Mouse (Mus musculus): ENCODE measurements around the gene Treml4. TPM values are rescaled to one million over a fixed set of nuclear protein-coding genes. Genes with fewer than 3 reads are reported as not detected.

The Treml4 gene
- polyA plus RNA-seq (2014; fragmentation: Nextera tagmentation; extraction: Ambion mirVana) = not detected in 2 replicates

DNA sequence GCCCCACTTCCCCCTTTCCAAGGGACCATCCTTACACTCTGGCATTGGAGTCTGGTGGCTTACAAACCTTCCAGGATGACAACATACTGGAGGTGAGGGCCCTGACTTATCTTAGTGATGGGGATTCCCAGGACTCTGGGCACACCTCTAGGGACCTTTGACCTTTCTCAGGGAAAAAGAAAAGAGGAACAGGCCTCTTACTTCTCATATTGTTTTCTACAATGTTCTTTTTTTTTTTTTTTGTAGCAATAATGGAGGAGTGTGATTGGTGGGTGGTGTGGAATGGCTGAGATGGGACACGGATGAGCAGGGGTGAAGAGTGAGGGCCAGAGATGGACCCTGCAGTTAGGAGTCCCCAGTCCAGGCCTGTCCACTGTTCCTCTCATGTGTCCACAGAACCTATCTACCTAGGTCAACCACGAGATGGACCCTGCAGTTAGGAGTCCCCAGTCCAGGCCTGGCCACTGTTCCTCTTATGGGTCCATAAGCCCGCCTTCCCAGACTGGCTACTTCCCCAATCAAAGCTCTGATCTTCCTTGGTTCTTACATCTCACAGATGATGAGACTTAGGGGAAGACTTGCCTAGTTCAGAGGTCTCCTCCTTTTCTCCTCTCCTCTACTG, at the start of gene Treml4:
TSS of gene Treml4 (plus strand) at position 555 of the 622 bp plus-strand sequence.
- WGBS = 88% methylated on average over 3 of the region's 3 CpGs
- ATAC-seq (replicated peaks; ENCODE audit: insufficient number of reproducible peaks, low FRiP score, low TSS enrichment, low read depth) (no peak), DNase-seq (ENCODE audit: low spot score) (no peak)
- Histone ChIP-seq H3K9ac (replicated peaks; ENCODE audit: low read length) (no peak within 1 kb of the TSS), H3K27ac (replicated peaks; ENCODE audit: low read depth, low read length) (no peak within 1 kb of the TSS), H3K9me3 (replicated peaks; ENCODE audit: control insufficient read depth, low read length) (no peaks in the 10 kb centered on the region), H3K4me2 (ENCODE audit: low read depth, low read length) (no peak within 1 kb of the TSS), H3K4me3 (ENCODE audit: low read depth, low read length) (no peak within 1 kb of the TSS), H3K4me1 (ENCODE audit: control insufficient read depth, insufficient read depth, low read length) (no peaks in the 10 kb centered on the region), H3K27me3 (ENCODE audit: control insufficient read depth, insufficient read depth, low read length) (no peaks in the 10 kb centered on the region), H3K36me3 (replicated peaks; ENCODE audit: control insufficient read depth, insufficient read depth, low read depth, low read length) (no peaks in the 10 kb centered on the region)

DNA sequence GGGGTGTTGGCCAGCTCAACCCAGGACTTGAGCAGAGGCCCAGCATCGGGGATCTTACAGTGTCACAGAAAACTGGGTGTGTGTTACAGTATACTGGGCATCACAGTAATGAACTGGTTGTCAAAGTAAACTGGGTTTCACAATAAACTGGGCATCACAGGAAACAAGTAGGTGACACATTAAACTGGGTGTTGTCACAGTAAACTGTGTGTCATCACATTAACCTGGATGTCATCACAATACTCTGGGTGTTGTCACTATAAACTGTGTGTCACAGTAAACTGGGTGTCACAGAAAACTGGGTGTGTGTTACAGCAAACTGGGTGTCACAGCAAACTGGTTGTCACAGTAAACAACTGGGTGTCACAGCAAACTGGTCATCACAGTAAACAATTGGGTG, 48.7 kb upstream of the Treml4 start:
- H3K36me3 ChIP-seq (replicated peaks; ENCODE audit: control insufficient read depth, insufficient read depth, low read depth, low read length) = no peaks in the 10 kb centered on the region
- H3K4me2 ChIP-seq (ENCODE audit: low read depth, low read length) = no peak overlapping the region
- no peak overlapping the region for H3K9ac ChIP-seq (replicated peaks; ENCODE audit: low read length)
- no peak overlapping the region for H3K4me3 ChIP-seq (ENCODE audit: low read depth, low read length)
- no peaks in the 10 kb centered on the region for H3K9me3 ChIP-seq (replicated peaks; ENCODE audit: control insufficient read depth, low read length)
- H3K27me3 ChIP-seq (ENCODE audit: control insufficient read depth, insufficient read depth, low read length) = no peaks in the 10 kb centered on the region
- no peak overlapping the region for H3K27ac ChIP-seq (replicated peaks; ENCODE audit: low read depth, low read length)
- WGBS = 92% methylated on average over 1 of the region's 1 CpGs
- no peak for ATAC-seq (replicated peaks; ENCODE audit: insufficient number of reproducible peaks, low FRiP score, low TSS enrichment, low read depth)
- no peaks in the 10 kb centered on the region for H3K4me1 ChIP-seq (ENCODE audit: control insufficient read depth, insufficient read depth, low read length)
- DNase-seq (ENCODE audit: low spot score) = no peak

DNA sequence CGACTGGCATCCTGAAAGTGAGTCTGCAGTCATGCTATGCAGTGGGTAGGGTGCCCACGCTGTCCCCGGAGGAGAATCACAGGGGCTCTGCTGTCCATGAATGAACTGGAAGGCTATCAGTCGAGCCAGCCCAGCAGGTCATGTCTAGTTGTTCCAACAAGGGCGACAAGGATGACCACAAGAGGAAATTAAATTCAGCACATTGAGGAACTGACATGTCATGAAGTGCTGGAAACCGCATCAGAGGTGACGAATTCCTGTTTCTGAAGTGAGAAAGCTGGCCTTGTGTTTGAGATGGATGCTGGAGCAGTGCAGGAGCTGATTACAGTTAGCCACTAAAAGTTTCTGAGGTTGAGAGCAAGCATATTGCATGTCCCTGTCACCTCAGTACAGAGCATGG, 33.4 kb upstream of the Treml4 start:
- H3K9ac ChIP-seq (replicated peaks; ENCODE audit: low read length) = no peak overlapping the region
- WGBS = 92% methylated on average over 7 of the region's 7 CpGs
- H3K4me2 ChIP-seq (ENCODE audit: low read depth, low read length) = no peak overlapping the region
- no peak for ATAC-seq (replicated peaks; ENCODE audit: insufficient number of reproducible peaks, low FRiP score, low TSS enrichment, low read depth)
- H3K36me3 ChIP-seq (replicated peaks; ENCODE audit: control insufficient read depth, insufficient read depth, low read depth, low read length) = no peaks in the 10 kb centered on the region
- no peak for DNase-seq (ENCODE audit: low spot score)
- no peaks in the 10 kb centered on the region for H3K9me3 ChIP-seq (replicated peaks; ENCODE audit: control insufficient read depth, low read length)
- H3K4me3 ChIP-seq (ENCODE audit: low read depth, low read length) = no peak overlapping the region
- no peak overlapping the region for H3K27ac ChIP-seq (replicated peaks; ENCODE audit: low read depth, low read length)
- no peaks in the 10 kb centered on the region for H3K27me3 ChIP-seq (ENCODE audit: control insufficient read depth, insufficient read depth, low read length)
- H3K4me1 ChIP-seq (ENCODE audit: control insufficient read depth, insufficient read depth, low read length) = no peaks in the 10 kb centered on the region

DNA sequence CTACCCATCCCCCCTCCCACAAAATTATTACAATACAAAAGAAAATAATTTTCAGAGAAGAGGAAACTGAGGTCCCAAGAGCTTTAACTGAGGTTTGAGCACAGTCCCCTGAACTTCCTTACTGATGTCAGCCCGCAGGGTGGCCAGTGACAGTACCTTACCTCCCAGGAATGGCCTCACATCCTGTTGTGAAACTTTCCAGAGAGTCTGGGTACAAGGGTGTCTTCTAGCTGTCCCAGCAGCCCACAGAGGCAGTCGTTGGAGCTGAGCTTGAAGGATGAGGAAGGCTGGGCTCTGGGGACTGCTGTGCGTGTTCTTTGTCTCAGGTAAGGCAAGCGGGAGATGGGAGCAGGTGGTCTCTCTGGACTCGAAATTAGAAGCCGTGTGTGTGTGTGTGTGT, 31.6 kb upstream of the Treml4 start, which contains the start of gene Trem1:
TSS of gene Trem1 (plus strand) at position 251 of the 400 bp plus-strand sequence.
- 78% methylated on average over 6 of the region's 6 CpGs for WGBS
- DNase-seq (ENCODE audit: low spot score) (no peak), ATAC-seq (replicated peaks; ENCODE audit: insufficient number of reproducible peaks, low FRiP score, low TSS enrichment, low read depth) (no peak)
- H3K27ac ChIP-seq (replicated peaks; ENCODE audit: low read depth, low read length) = no peak within 1 kb of the TSS
- no peak within 1 kb of the TSS for H3K4me2 ChIP-seq (ENCODE audit: low read depth, low read length)
- H3K4me1 ChIP-seq (ENCODE audit: control insufficient read depth, insufficient read depth, low read length) = no peaks in the 10 kb centered on the region
- H3K27me3 ChIP-seq (ENCODE audit: control insufficient read depth, insufficient read depth, low read length) = no peaks in the 10 kb centered on the region
- no peaks in the 10 kb centered on the region for H3K36me3 ChIP-seq (replicated peaks; ENCODE audit: control insufficient read depth, insufficient read depth, low read depth, low read length)
- H3K9ac ChIP-seq (replicated peaks; ENCODE audit: low read length) = no peak within 1 kb of the TSS
- H3K9me3 ChIP-seq (replicated peaks; ENCODE audit: control insufficient read depth, low read length) = no peaks in the 10 kb centered on the region
- no peak within 1 kb of the TSS for H3K4me3 ChIP-seq (ENCODE audit: low read depth, low read length)

DNA sequence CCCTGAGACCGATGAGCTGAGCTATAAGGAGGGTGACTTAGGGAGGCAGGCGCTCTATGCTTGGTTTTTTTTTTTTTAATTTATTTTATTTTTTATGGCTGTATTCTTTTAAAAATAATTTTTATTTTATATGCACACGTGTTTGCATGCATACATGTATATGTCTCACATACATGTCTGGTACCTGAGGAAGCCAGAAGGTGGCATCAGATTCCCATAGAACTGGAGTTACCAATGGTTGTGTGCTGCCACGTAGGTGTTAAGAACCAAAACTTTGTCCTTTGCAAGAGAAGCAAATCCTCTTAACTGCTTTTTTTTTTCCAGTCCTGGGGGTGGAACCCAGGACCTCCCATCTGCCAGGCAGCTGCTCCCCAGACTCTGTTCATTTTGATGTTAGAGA, 30.3 kb upstream of the Treml4 start:
- H3K27me3 ChIP-seq (ENCODE audit: control insufficient read depth, insufficient read depth, low read length) = no peaks in the 10 kb centered on the region
- no peak for DNase-seq (ENCODE audit: low spot score)
- H3K27ac ChIP-seq (replicated peaks; ENCODE audit: low read depth, low read length) = no peak overlapping the region
- no peaks in the 10 kb centered on the region for H3K9me3 ChIP-seq (replicated peaks; ENCODE audit: control insufficient read depth, low read length)
- no peak for ATAC-seq (replicated peaks; ENCODE audit: insufficient number of reproducible peaks, low FRiP score, low TSS enrichment, low read depth)
- H3K9ac ChIP-seq (replicated peaks; ENCODE audit: low read length) = no peak overlapping the region
- H3K4me3 ChIP-seq (ENCODE audit: low read depth, low read length) = no peak overlapping the region
- 89% methylated on average over 4 of the region's 4 CpGs for WGBS
- no peaks in the 10 kb centered on the region for H3K36me3 ChIP-seq (replicated peaks; ENCODE audit: control insufficient read depth, insufficient read depth, low read depth, low read length)
- no peaks in the 10 kb centered on the region for H3K4me1 ChIP-seq (ENCODE audit: control insufficient read depth, insufficient read depth, low read length)
- H3K4me2 ChIP-seq (ENCODE audit: low read depth, low read length) = no peak overlapping the region

DNA sequence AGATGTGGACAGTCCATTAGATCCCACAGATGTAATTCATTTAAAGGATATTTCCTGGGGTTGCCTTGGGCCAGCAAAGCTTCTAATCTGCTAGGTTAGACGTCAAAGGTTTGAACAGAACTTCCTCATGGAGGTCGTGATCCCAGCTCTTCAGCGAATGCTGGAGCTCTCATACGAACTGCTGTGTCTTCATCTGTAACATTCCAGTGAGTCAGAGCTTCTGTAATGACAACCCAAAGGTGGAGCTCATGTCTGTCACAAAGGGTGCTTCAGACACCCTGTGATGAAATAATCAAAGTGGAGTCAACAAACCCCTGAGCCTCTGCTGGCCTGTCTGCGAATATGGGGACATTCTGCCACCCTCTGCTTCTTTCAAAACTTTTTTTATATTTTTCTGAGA, 29.5 kb upstream of the Treml4 start:
- H3K9ac ChIP-seq (replicated peaks; ENCODE audit: low read length) = no peak overlapping the region
- no peaks in the 10 kb centered on the region for H3K27me3 ChIP-seq (ENCODE audit: control insufficient read depth, insufficient read depth, low read length)
- WGBS = 67% methylated on average over 5 of the region's 5 CpGs
- no peaks in the 10 kb centered on the region for H3K4me1 ChIP-seq (ENCODE audit: control insufficient read depth, insufficient read depth, low read length)
- H3K4me2 ChIP-seq (ENCODE audit: low read depth, low read length) = no peak overlapping the region
- ATAC-seq (replicated peaks; ENCODE audit: insufficient number of reproducible peaks, low FRiP score, low TSS enrichment, low read depth) = no peak
- no peak for DNase-seq (ENCODE audit: low spot score)
- H3K36me3 ChIP-seq (replicated peaks; ENCODE audit: control insufficient read depth, insufficient read depth, low read depth, low read length) = no peaks in the 10 kb centered on the region
- no peak overlapping the region for H3K27ac ChIP-seq (replicated peaks; ENCODE audit: low read depth, low read length)
- H3K4me3 ChIP-seq (ENCODE audit: low read depth, low read length) = no peak overlapping the region
- H3K9me3 ChIP-seq (replicated peaks; ENCODE audit: control insufficient read depth, low read length) = no peaks in the 10 kb centered on the region

DNA sequence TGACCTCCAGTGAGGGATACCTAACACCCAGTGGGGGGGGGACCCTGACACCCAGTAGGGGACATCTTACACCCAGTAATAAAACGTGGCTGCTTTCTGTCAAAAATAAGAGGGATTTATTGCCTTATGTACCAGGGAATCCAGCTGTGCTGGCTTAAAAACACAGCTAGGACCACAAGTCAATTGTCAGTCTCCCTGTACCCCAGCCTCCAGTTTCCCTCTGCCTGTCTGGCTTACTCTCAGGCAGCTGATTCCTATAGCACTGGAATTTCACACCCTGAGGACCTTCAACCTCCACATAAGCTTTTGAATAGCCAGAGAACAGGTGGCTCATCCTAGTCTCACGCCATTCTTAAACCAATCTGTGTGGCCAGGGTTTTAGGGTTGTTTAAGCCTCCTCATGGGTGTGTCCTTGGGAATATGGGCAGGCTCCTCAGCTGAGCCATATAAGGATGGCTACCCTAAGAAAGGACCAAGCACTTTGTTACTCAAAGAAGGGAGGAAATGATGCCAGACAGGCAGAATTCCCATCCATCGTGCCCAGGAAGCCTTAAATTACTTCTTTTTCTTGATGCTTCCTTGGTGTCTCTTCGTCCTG, 28.2 kb upstream of the Treml4 start:
- Histone ChIP-seq H3K4me1 (ENCODE audit: control insufficient read depth, insufficient read depth, low read length) (no peaks in the 10 kb centered on the region), H3K9me3 (replicated peaks; ENCODE audit: control insufficient read depth, low read length) (no peaks in the 10 kb centered on the region), H3K4me2 (ENCODE audit: low read depth, low read length) (no peak overlapping the region), H3K27me3 (ENCODE audit: control insufficient read depth, insufficient read depth, low read length) (no peaks in the 10 kb centered on the region), H3K36me3 (replicated peaks; ENCODE audit: control insufficient read depth, insufficient read depth, low read depth, low read length) (no peaks in the 10 kb centered on the region), H3K9ac (replicated peaks; ENCODE audit: low read length) (no peak overlapping the region), H3K27ac (replicated peaks; ENCODE audit: low read depth, low read length) (no peak overlapping the region), H3K4me3 (ENCODE audit: low read depth, low read length) (no peak overlapping the region)
- 54% methylated on average over 4 of the region's 4 CpGs for WGBS
- DNase-seq (ENCODE audit: low spot score) = no peak
- no peak for ATAC-seq (replicated peaks; ENCODE audit: insufficient number of reproducible peaks, low FRiP score, low TSS enrichment, low read depth)

DNA sequence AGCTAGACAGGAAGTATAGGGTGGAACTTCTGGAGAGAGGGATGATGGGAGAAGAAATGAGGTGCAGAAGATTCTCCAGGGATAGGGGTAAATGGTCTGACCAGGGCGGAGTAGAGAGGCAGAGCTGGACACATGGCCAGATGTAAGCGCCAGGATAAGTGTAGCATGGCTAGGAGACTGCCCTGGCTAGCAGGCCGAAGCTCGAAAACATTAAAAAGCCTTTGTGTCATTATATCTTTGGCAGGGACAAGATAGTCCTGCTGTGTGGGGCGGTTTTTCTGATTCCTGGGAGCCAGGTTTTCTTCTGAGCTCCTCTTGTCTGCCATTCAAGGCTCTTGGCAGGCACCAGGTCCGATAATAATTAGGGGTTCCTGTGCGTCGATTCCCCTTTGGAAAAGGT, 26.5 kb upstream of the Treml4 start:
- no peak overlapping the region for H3K4me3 ChIP-seq (ENCODE audit: low read depth, low read length)
- H3K9ac ChIP-seq (replicated peaks; ENCODE audit: low read length) = no peak overlapping the region
- no peaks in the 10 kb centered on the region for H3K4me1 ChIP-seq (ENCODE audit: control insufficient read depth, insufficient read depth, low read length)
- H3K9me3 ChIP-seq (replicated peaks; ENCODE audit: control insufficient read depth, low read length) = no peaks in the 10 kb centered on the region
- DNase-seq (ENCODE audit: low spot score) (no peak), ATAC-seq (replicated peaks; ENCODE audit: insufficient number of reproducible peaks, low FRiP score, low TSS enrichment, low read depth) (no peak)
- H3K4me2 ChIP-seq (ENCODE audit: low read depth, low read length) = no peak overlapping the region
- H3K36me3 ChIP-seq (replicated peaks; ENCODE audit: control insufficient read depth, insufficient read depth, low read depth, low read length) = no peaks in the 10 kb centered on the region
- H3K27ac ChIP-seq (replicated peaks; ENCODE audit: low read depth, low read length) = no peak overlapping the region
- WGBS = 91% methylated on average over 8 of the region's 8 CpGs
- H3K27me3 ChIP-seq (ENCODE audit: control insufficient read depth, insufficient read depth, low read length) = no peaks in the 10 kb centered on the region
